Mouse (Mus musculus) bone marrow macrophage, adult 2 months (primary cell): ENCODE measurements around the gene Mfsd4b1.

Experiments
- CTCF ChIP-seq: IDR thresholded peaks from 2 replicates; pipeline ENCODE4 v1.5.1; 2012; ENCODE audit warnings: low read depth, mild to moderate bottlenecking, low read length, moderate library complexity
- POLR2A ChIP-seq: IDR thresholded peaks from 2 replicates; pipeline ENCODE4 v1.6.1; 2012; ENCODE audit warnings: mild to moderate bottlenecking, low read depth, low read length, borderline replicate concordance

GRCm38 (mm10) chr10:39967512-39967911 lies 57.6 kb downstream of the Mfsd4b1 start:
- TF ChIP-seq CTCF (no peak), POLR2A (no peak)
